Mouse (Mus musculus): Measurements from ENCODE around the gene Mdfi. TPM values are rescaled to one million over a fixed set of nuclear protein-coding genes. Genes with fewer than 3 reads are reported as not detected.
A peak's percentile ranks its signal among the peaks of the same experiment; 100 is the strongest.

Gene Mdfi
- polyA plus RNA-seq, 1 experiment, result not detected

DNA sequence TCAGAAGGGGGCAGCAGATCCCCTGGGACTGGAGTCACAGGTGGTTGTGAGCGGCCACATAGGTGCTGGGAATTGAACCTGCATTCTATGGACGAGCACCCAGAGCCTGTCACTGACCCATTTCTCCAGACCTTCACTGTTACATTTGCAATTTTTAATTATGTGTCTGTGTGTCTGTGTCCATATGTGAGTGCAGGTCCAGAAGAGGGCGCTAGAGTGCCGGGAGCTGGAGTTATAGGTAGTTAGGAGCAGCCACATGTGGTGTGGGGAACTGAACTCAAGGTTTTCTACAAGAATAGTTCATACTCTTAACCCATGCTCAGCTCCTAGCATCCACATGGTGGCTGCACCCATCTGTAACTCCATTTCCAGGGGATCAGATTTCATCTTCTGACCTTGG, 37.5 kb downstream of the Mdfi start:
- Histone ChIP-seq H3K4me3 (ENCODE audit: insufficient read depth, low read depth, low read length) (no peak overlapping the region), H3K4me1 (ENCODE audit: control insufficient read depth, insufficient read depth, insufficient read length, low read length) (0 out of 2 replicates have a peak, but pooled peaks cover 3% of the 10 kb centered on the region), H3K27ac (replicated peaks; ENCODE audit: low read depth, low read length) (no peak overlapping the region)

DNA sequence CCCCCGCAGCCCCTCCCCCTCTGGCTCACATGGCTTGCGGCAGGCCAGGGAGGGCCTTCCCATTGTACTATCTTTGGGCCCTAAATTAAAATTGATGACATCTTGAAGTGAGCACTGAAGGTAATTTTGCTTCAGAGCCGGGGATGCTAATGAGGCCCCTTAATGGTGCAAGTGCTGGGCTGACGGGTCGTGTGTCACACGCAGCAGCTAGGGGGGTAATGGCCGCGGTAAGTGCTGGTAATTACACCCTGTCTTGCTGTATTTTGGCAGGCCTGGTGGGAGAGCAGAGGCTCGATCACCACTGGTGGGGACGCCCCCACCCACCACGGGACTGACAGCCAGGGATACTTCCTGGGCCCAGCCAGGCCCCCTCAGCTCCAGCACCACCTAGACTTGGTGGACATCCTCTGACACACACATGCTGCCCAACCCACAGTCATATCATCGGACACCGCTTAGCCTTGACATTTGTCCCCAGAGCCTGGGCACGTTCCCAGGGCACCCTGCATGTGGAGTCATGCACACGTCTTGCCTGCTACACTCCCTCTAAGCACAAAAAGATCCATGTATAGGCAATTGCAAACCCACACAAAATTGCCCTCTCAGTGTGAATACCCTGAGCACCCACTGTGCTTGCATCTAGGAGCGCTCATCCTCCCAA, 38.2 kb downstream of the Mdfi start:
- H3K4me1 ChIP-seq (ENCODE audit: control insufficient read depth, insufficient read depth, insufficient read length, low read length), result 0 out of 2 replicates have a peak, but pooled peaks cover 3% of the 10 kb centered on the region
- H3K4me3 ChIP-seq (ENCODE audit: insufficient read depth, low read depth, low read length), result no peak overlapping the region
- H3K27ac ChIP-seq (replicated peaks; ENCODE audit: low read depth, low read length), result no peak overlapping the region

DNA sequence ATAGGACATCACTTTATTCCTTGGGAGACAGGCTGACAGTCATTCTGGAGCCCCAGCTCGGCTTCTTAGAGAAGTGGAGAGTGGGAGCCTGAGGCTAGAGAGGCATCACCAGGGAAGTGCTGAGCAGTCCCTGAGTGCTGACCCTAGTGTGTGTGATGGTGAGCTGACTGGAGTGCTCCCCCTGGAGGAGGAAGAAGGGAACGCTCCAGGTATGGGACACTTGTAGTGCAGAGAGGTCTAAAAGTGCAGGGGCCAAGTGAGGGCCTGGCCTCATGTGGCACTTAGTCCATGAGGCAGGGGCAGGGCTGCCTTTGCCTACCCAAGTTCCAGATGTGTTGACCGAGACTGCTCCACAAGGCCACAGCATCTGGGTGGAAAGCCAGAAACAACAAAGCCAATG, 39.0 kb downstream of the Mdfi start:
- Histone ChIP-seq H3K27ac (replicated peaks; ENCODE audit: low read depth, low read length) (no peak overlapping the region), H3K4me3 (ENCODE audit: insufficient read depth, low read depth, low read length) (no peak overlapping the region), H3K4me1 (ENCODE audit: control insufficient read depth, insufficient read depth, insufficient read length, low read length) (0 out of 2 replicates have a peak, but pooled peaks cover 3% of the 10 kb centered on the region)

DNA sequence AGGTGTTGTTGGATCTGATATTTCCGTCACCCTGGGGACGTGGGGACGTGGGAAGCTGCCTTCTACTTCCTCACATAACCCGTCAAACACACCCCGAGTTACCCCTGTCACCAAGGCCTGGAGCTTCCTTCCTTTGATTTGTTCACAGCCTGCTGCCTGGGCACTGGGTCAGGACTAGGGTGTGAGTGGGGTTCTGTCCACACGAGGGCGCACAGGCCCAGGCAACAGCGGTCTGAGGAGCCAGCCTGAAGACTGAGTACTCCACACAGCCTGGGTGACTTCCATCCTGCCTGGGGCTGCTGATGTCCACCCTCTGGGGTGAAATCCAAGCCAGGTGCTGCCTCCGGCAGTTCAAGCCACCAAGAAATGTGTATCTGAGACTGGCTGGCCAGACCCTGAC, 41.1 kb downstream of the Mdfi start:
- H3K4me3 ChIP-seq (ENCODE audit: insufficient read depth, low read depth, low read length), result no peak overlapping the region
- H3K4me1 ChIP-seq (ENCODE audit: control insufficient read depth, insufficient read depth, insufficient read length, low read length), result 0 out of 2 replicates have a peak, but pooled peaks cover 3% of the 10 kb centered on the region
- peak overlapping the region; percentile 51 for H3K27ac ChIP-seq (replicated peaks; ENCODE audit: low read depth, low read length)

DNA sequence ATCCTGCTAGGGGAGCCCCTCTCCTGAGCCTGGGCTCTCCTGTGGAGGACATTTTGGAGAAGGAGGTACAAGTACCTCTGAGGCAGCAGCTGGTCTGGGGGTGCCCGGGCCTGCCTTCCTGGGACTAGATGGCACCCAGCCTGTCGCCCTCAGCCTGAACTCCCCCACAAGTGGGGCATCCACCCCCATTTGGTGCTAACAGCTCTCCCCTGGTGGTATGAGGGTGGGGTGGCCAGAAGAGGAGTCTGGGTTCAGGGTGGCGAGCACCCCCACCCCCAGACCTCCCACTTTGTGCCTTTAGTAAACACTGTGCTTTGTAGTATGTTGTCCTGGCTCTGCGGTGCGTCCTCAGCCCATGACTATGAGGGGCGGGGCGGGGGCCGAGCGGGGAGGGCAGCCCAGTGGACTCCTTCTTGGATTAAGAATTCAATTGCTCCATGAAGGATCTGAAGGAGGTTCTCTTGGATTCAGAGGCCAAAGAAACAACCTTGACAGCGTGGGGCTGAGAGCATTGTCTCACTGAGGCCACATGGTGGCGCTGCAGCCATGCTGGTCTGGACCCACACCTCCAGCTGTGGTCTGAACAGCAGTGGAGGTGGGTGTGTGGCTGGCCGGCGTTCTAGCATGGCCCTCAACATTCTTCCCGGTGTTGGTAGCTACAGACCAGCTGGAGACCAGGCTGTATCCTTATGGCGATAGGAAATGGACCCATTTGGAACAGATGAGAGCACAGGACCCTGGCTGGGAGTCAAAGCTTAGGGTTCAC, 42.2 kb downstream of the Mdfi start:
- H3K4me1 ChIP-seq (ENCODE audit: control insufficient read depth, insufficient read depth, insufficient read length, low read length), result 0 out of 2 replicates have a peak, but pooled peaks cover 3% of the 10 kb centered on the region
- H3K27ac ChIP-seq (replicated peaks; ENCODE audit: low read depth, low read length), result no peak overlapping the region
- no peak overlapping the region for H3K4me3 ChIP-seq (ENCODE audit: insufficient read depth, low read depth, low read length)

DNA sequence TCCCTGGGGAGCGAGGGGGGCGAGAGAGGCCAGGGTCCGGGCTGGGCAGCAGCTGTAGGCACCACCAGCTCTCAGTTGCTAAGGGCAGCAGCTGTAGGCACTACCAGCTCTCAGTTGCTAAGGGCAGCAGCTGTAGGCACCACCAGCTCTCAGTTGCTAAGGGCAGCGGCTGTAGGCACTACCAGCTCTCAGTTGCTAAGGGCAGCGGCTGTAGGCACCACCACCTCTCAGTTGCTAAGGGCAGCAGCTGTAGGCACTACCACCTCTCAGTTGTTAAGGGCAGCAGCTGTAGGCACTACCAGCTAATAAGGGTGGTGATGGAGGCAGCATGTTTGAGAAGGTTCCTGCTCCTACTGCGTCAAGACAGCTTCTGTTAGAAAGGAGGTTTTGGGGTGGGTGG, 45.5 kb downstream of the Mdfi start:
- Histone ChIP-seq H3K27ac (replicated peaks; ENCODE audit: low read depth, low read length) (no peak overlapping the region), H3K4me3 (ENCODE audit: insufficient read depth, low read depth, low read length) (no peak overlapping the region), H3K4me1 (ENCODE audit: control insufficient read depth, insufficient read depth, insufficient read length, low read length) (peaks cover 6% of the 10 kb centered on the region; the same call in 1 of the 2 replicates)

DNA sequence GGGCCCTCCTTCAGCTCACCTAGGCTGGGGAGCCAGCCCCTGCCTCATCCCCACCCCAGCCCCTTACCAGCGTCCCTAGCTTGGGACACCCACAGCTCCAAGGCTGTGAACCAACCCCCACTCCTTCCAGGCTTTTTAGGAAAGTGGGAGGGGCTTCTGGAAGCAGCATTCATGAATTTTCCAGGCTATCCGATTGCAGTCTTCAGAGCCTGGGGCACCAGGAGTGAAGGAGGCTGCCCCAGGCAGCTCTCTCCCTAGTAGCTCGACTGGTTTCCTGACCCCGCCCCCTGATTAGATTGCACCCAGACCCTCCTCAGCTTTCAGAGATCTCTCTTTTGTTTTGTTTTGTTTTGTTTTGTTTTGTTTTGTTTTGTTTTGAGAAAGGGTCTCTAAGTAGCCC, 46.2 kb downstream of the Mdfi start:
- Histone ChIP-seq H3K4me3 (ENCODE audit: insufficient read depth, low read depth, low read length) (no peak overlapping the region), H3K4me1 (ENCODE audit: control insufficient read depth, insufficient read depth, insufficient read length, low read length) (peaks cover 11% of the 10 kb centered on the region; the same call in 1 of the 2 replicates), H3K27ac (replicated peaks; ENCODE audit: low read depth, low read length) (no peak overlapping the region)

DNA sequence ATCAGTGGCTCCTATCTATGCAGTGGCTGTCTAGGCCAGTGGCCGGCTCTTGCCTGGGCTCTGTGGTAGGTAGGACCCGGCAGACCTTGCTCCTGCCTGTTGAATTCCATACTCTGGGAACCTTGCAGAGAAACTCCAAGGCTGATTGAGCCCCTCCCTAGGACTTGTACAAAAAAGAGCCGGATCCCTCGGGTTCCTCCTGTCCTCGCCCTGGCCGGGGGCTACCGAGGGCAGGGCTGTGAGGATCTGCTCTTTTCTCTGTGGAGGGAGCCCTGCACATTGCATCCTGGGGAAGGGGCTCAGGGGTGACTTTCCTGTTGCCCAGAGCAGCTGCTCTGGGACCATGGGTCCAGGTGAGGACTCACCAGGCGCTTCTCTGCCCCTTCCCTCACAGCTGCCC, 46.9 kb downstream of the Mdfi start:
- Histone ChIP-seq H3K4me1 (ENCODE audit: control insufficient read depth, insufficient read depth, insufficient read length, low read length) (peaks cover 14% of the 10 kb centered on the region), H3K4me3 (ENCODE audit: insufficient read depth, low read depth, low read length) (no peak overlapping the region), H3K27ac (replicated peaks; ENCODE audit: low read depth, low read length) (no peak overlapping the region)

DNA sequence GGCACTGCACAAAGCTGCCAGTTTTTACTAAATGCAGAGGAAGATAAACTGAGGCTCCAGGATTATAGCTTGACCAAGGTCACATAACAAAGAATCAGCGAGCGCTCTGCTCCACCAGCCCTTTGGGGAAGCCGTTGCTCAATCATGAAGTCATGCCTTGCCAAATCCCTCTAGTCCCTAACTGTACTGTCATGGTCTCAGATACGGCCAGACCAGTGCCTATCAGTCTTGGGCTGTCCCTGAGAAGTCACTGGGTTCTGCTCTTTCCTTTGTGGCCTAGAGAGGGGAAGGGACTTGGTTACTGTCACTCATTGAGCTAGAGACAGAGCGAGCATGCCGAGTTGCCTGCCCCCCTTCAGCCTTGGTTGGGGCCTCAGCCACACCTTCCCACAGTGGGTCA, 50.1 kb downstream of the Mdfi start:
- H3K27ac ChIP-seq (replicated peaks; ENCODE audit: low read depth, low read length), result no peak overlapping the region
- H3K4me1 ChIP-seq (ENCODE audit: control insufficient read depth, insufficient read depth, insufficient read length, low read length), result peaks cover 25% of the 10 kb centered on the region
- no peak overlapping the region for H3K4me3 ChIP-seq (ENCODE audit: insufficient read depth, low read depth, low read length)

DNA sequence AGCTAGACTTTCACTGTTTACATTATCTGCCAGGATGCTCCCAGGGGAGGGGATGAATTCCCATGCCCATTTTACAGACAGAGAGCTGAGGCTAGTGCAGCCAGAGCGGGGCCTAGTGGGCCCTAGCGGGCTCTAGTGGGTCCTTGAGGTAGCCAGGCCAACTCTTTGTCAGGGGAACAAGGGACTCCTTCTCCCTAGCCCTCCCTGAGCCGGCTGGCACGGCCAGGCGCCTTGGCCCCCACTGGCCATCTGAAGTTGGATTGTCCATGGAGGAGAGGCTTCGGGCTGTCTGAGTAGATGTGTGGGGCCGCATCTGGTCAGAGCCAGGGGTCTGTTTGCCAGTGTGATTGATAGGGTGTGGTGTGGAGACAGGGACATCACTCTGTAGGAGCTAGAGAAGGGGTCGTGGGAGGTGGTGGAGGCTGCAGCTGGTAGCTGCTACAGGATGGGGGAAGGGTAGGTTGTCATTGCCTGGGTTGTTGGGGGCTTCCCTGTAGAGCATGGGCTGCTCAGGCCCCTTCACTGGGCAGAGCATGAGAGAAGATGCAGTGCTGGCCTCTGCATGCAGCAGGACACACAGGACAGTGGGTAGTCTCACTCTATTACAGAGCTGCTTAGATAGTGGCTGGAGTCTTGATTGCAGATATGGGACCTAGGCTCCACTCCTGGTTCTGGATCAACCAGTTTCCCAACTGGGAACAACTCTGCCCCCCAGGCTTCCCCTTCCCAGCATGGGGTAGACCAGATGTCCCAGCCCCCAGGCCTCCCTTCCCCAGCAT, 50.9 kb downstream of the Mdfi start:
- Histone ChIP-seq H3K27ac (replicated peaks; ENCODE audit: low read depth, low read length) (peak overlapping the region; percentile 0; the same call in 1 of the 2 replicates), H3K4me1 (ENCODE audit: control insufficient read depth, insufficient read depth, insufficient read length, low read length) (peaks cover 25% of the 10 kb centered on the region), H3K4me3 (ENCODE audit: insufficient read depth, low read depth, low read length) (no peak overlapping the region)

DNA sequence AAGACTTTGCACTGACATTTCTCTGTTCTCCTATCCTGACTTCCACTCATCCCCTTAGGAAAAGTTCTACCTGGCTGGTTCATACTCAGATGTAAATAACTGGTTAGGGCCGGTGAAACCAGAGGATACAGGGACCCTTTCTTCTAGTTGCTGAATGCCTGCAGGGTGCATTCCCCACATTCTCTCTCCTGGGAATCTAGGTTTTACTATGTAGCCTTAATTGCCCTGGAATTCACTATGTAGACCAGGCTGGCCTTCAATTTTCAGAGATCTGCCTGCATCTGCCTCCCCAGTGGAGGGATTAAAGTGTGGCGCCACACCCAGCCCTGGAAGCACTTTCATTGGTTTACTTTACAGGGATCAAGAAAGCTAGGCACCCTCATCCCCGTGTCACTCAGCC, 52.0 kb downstream of the Mdfi start:
- Histone ChIP-seq H3K27ac (replicated peaks; ENCODE audit: low read depth, low read length) (no peak overlapping the region), H3K4me3 (ENCODE audit: insufficient read depth, low read depth, low read length) (no peak overlapping the region)

DNA sequence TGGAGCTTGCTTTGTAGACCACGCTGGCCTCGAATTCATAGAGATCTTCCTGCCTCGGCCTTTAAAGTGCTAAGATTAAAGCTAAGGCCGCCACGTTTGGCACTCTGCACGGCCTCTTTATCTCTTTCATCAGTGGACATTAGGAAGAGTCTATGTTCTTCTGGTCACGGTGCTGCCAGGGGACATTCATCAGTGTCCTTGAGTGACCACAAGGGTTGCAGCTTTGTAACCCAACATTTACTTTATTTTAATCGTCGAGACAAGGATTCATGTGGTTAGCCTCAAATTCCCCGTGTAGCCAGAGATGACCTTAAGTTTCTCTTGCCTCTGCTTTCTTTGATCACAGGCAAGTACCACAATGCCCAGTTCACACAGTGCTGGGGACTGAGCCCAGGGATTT, 54.0 kb downstream of the Mdfi start:
- Histone ChIP-seq H3K27ac (replicated peaks; ENCODE audit: low read depth, low read length) (no peak overlapping the region), H3K4me1 (ENCODE audit: control insufficient read depth, insufficient read depth, insufficient read length, low read length) (peaks cover 25% of the 10 kb centered on the region), H3K4me3 (ENCODE audit: insufficient read depth, low read depth, low read length) (no peak overlapping the region)

More for the DNA sequence above, 52.0 kb downstream of the Mdfi start:
- peaks cover 25% of the 10 kb centered on the region for H3K4me1 ChIP-seq (ENCODE audit: control insufficient read depth, insufficient read depth, insufficient read length, low read length)

DNA sequence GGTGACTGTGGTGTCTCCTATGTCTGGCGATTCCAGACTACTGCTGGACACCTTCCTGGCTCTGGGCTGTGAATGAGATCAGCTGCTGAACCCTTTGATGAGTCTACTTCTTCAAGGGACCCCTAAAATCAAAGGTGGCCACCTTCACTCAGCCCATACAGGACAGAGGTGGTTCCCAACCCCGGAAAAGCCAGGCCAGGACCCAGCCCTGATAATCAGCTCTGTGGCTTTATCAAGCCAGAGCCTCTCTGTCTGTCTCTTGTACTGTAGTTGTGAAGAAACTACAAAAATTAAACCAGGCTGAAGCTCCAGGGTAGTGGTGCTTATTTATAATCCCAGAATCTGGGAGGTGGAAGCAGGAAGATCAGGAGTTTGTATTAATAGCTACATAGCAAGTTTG, 57.4 kb downstream of the Mdfi start:
- no peak overlapping the region for H3K27ac ChIP-seq (replicated peaks; ENCODE audit: low read depth, low read length)
- H3K4me3 ChIP-seq (ENCODE audit: insufficient read depth, low read depth, low read length), result no peak overlapping the region
- peaks cover 23% of the 10 kb centered on the region for H3K4me1 ChIP-seq (ENCODE audit: control insufficient read depth, insufficient read depth, insufficient read length, low read length)

DNA sequence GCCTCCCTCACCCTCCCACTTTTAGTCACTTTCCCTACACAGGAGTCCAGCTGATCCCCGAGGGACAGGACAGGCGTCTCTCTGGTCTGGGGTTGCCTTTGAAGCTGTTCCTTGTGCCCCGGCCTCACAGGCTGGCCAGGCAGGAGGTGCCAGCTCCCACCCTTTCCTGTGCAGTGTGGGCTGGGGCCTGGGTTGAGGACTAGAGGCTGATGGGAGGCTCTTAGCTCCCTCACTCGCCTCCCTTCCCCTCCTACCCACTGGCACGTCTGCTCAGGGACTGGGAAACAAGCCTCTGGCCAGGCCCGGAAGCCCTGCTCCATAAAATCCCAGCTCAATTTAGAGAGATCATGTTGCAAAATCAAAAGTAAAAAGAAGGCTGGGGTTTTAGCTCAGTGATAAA, 60.9 kb downstream of the Mdfi start:
- no peak overlapping the region for H3K4me3 ChIP-seq (ENCODE audit: insufficient read depth, low read depth, low read length)
- H3K4me1 ChIP-seq (ENCODE audit: control insufficient read depth, insufficient read depth, insufficient read length, low read length), result peaks cover 13% of the 10 kb centered on the region
- 0 out of 2 replicates have a peak overlapping the region, but pooled peaks have one; percentile 15 for H3K27ac ChIP-seq (replicated peaks; ENCODE audit: low read depth, low read length)

Data from brown adipose tissue, adult 24 weeks (tissue).